Mouse (Mus musculus): ENCODE results near the gene Pla2g10.
"Not testable (repeated sequence)": the region's sequence is repeated elsewhere in the genome, so short reads cannot be mapped to it uniquely, and the experiment has no call there.

The Pla2g10 gene

DNA sequence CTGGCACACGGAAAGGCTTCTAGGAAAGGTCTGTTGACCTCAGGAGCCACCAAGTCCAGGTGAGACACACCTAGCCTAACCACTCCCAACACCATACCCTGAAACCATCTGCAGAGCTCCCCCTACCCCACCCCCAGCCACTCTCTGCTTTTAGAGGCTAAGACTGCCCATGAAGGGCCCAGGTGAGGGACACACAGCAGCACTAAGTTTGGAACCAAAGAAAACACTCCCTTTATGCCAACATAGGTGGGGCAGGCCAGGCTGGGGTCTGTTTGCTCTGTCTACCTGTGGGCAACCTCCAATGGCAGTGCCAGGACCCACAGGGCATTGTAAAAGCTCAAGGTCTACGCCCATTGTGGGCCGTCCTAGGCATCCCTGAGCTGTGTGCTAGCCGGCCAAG is 1.4 kb downstream of the Pla2g10 start:
- no peak for DNase-seq (ENCODE audit: low spot score in 2 of 2)

DNA sequence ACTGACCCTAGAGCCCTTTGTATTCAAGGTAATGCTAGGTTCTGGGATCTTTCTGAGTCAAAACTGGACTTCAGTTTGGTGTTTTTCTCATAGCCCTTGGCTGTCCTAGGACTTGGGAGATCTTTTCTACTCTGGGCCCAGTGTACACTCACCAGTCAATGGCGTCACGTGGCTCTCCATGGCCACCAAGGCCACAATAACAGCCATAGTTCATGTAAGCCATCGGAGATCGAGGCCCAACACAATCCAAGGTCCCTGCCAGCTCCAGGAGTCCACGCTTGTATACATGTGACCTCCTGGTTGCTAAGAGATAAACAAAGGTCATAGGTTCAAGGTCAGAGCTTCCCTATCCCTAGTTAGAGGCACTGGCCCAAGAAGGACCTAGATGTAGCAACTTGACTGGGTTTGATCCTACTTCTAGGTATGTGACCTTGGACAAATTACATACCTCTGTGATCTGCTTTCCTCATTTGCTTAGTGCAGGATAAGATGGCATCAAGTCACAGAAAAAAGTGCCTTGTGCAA is 2.9 kb downstream of the Pla2g10 start:
- DNase-seq (ENCODE audit: low spot score in 2 of 2), result no peak

DNA sequence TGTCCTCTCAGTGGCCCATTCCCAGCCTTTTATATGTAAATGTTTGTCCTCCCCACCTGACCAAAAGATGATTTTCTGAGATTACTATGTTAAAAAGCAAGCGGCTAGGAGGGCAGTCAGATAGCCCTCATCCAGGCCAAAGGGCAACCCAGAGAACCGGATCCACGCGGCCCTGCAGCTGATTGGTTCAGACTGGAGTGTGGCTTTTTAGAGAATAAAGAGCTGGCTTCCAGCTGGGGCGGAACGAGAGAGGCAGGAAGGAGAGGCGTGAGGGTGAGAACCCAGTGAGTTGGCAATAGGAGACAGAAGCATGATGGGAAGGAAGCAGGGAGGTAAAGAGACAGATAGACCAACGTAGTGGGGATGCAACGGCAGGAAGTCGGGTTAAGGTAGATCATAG is 7.8 kb downstream of the Pla2g10 start:
- DNase-seq (ENCODE audit: low spot score in 2 of 2), result no peak

DNA sequence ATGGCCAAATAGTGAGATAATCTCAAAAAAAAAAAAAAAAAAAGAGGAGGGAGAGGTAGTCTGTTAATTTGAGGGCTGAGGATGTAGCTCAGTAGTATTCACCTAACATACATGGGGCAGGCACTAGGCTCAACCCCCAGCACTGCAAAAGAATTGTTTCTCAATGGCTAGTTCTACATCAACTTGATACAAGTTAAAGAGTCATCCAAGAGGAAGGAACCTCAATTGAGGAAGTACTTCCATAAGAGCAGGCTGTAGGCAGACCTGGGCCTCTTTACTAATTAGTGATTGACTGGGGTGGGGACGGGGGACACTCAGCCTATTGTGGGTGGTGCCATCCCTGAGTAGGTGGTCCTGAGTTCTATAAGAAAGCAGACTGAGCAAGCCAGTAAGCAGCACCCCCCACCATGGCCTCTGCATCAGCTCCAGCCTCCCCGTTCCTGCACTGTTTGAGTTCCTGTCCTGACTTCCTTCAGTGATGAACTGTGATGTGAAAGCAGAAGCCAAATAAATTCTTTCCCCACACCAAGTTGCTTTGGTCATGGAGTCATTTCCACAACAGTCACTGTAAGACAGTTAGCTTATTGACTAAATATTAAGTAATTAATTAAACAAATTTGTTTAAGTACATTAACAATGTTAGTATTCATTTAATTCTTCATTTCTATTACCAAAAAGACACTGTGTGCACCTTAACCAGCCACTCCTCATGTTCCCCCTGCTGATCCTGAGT is 13.8 kb downstream of the Pla2g10 start:
- DNase-seq (ENCODE audit: low spot score in 2 of 2), result no peak

DNA sequence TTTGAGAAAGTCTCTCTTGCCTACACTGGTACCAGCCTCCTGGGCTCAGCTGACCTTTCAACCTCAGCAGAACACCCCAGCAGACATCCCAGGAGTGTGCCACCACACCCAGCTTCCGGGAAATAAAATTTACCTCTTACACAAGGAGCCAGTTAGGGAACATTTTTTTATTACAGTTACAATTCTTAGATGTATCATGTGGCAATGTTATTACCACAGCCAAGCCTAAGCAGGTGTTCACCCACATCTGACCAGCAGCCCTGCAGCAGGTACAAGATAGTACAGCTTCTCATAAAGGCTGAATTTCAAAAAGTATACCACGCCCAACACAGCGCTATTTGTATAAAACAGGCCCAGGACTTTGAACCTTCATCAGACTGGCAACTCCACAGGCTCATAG is 15.9 kb downstream of the Pla2g10 start:
- DNase-seq (ENCODE audit: low spot score in 2 of 2), result no peak

DNA sequence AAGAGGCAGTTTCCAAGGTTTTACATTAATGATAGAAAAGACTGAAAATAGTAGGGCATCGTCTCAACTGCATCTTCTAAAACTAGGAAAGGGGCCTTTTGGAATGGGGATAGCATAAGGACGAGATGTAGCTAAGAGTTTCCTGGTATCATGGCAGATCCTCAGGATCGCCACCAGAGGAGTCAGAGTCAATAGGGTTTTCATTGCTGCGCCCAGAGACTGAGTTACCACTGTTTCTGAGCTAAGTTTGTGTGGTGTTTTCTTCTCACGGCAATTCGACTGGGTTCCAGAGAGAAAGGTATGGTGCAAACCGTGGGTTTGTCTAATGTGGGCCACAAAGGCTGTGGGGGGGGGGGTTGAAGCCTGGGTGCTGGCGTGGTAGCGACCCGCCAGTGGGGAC is 26.1 kb downstream of the Pla2g10 start:
- no peak for DNase-seq (ENCODE audit: low spot score in 2 of 2)

DNA sequence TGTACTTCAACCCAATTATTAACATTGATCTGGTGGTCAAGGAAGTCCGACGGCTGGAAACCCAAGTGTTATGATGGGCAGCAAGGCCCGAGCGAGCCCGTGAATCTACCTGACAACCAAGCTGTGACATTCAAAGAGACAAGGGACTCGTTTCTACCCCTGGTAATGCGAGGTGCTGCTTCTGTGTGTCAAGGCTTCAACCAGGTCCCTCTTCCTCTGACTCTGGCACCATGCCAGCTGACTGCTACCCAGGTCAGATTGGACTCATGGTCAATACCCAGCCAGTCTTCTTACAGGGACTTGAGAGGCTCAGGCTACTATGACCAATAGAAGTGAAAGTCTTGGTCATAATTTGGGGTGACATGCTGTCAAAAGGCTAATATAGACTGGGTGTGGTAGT is 28.6 kb downstream of the Pla2g10 start:
- DNase-seq (ENCODE audit: low spot score in 2 of 2), result no peak

DNA sequence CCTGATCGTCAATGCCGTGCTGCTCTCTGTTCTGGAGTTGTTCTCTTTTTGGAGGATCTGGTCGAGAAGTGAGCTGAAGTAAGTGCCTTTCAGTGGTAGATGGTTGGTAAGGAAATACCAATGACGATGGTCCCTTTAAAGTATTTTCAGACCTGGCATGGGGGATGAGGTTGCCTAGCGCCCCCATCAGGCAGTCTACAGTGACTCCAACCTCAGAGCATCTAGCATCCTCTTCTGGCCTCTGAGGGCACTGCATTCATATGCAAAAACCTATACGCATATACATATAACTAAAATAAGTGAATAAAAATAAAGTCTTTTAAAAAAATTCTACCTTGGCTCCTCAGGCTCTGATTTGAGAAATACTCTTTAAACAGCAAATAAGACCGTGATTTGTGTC is 31.8 kb downstream of the Pla2g10 start:
- no peak for DNase-seq (ENCODE audit: low spot score in 2 of 2)

DNA sequence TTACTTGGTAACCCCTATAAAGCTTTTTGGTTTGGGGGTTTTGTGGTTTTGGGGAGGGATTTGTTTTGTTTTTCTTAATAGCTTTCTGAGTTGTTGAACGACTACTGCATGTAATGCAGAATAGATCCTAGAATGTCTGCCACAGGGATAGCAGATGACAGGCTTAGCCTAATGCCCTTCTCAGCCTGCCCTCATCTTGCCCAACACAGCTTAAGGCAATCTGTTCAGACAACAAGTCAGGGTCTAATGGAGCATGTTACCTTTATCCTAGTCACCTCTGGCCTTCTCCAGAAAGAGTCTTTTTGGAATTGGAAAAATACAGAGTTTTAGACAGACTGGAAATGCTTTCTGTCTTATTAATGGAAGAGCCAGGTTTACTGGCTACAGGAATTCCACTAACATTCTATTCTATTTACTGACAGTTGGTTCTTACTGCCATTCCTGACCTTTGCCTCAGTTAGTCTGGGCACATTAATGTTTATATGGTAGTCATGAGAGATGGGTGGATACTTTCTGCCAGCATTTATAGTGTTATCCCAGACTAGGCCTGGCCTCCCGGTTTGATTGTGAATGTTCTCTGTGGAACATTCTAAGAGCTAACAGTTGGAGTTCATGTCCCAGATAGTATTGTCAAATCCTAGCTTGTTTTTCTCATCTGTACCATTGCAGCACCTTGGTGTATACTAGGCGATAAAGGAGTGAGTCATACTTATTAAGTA is 52.0 kb downstream of the Pla2g10 start:
- DNase-seq (ENCODE audit: low spot score in 2 of 2), result no peak

DNA sequence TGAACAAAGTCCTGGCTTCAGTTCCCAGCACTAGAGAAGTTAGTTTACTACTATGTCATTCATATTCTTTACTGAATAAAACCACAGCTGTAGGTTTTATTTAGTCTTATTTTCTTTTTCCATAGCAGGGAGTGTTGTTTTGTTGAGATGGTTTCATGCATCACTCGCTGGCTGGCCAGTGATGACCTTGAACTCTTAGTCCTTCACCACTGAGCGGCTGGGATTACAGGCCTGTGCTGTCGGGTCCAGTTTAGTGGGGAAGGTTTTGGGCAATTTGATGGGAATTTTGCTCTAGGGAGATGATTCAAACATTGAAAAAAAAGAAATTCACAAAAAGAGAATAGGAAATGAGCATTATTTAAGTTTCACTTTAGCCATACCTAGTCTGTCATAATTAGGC is 56.3 kb downstream of the Pla2g10 start:
- no peak for DNase-seq (ENCODE audit: low spot score in 2 of 2)

DNA sequence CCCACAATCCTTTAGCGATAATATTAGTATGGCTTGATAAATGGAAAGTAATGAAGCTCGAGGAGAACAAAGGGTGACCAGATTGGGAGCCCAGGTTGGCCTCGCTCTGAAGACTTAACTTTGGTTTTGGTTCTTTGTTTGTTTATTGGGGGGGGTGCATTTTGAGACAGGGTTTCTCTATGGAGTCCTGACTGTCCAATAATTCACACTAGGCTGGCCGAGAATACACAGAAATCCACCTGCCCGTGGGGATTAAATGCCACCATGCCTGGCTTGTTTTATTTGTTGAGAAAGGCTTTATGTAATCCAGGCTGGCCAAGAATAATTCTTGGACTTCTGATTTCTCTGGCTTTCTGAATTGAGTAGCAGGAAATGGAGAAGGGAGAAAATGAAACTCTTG is 57.7 kb downstream of the Pla2g10 start:
- DNase-seq (ENCODE audit: low spot score in 2 of 2), result no peak

DNA sequence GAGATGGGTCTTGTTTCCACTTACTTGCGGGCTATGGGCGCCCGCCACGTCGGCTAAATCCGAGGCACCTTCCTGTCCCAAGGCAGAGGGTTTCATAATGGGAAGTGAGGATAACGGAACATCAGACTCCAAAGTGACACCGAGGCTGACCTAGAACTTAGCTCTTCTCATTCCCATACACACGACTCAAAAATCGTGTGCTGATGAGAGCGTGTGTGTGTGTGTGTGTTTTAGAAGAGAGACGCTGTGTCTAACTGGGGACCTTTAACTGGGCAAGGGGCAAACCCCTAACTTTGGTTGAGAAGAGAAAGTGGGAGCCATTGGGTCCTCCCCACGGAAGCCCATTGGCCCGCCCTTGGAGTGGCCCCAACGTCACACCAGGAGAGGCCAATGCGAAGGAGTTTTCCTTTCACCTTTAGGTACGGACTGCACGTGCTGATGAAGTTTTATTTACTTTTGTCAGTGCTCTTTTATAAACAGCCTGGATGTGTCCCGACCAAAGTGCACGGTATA is 58.3 kb downstream of the Pla2g10 start:
- peak; percentile 17 to 24 for DNase-seq (ENCODE audit: low spot score in 2 of 2)

DNA sequence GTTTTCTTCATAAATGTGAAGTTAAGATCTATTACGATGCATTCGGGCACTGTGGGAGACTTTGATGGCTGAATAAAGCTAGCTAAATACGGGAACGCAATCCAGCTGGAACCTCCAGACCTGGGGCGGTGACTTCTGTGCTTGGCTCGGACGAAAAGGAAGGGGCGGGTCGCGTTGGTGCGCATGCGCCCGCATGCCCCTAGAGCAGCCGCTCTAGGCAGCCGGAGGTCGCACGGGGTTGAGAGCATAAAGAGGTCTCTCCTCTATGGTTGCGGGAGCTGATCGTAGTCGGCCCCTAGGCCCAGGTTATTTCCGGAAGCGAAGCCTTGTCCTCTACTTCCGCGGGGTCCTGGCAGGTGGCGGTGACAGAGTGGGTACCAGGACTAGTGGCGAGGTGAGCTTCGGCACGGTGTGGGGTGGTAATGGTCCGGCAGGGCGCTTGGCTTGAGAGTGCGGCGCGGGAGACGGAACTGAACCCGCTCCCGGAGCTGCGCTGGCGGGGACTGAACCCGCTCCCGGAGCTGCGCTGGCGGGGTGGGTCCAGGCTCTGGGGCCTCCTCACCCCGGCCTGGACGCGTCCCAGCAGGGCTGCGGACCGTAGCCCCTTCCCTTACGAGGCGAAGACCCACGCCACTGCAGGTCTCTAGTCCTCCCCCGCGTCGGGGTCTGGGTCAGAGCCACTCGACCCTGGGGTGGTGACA is 58.9 kb downstream of the Pla2g10 start, which contains the start of the genes Bfar and 3110001I22Rik:
TSS of gene Bfar (plus strand) at position 174 of the 701 bp plus-strand sequence.
TSS of gene 3110001I22Rik (plus strand) at position 245 of the 701 bp plus-strand sequence.
- DNase-seq (ENCODE audit: low spot score in 2 of 2), result peak; percentile 82 to 83

DNA sequence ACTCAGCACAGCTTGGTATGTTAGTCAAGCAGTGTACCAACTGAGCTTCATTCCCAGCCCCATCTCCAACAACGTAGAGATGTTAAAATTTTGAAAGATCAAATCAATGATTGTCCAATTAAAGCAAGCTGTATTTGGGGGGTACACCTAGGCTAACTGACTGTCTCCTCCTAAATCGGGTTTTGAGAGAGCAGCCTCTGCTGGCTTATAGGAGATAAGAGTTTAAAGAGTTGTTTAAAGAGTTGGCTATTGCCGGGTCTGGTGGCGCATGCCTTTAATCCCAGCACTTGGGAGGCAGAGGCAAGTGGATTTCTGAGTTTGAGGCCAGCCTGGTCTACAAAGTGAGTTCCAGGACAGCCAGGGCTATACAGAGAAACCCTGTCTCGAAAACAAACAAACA is 59.9 kb downstream of the Pla2g10 start:
- not testable (repeated sequence) for DNase-seq (ENCODE audit: low spot score in 2 of 2)

DNA sequence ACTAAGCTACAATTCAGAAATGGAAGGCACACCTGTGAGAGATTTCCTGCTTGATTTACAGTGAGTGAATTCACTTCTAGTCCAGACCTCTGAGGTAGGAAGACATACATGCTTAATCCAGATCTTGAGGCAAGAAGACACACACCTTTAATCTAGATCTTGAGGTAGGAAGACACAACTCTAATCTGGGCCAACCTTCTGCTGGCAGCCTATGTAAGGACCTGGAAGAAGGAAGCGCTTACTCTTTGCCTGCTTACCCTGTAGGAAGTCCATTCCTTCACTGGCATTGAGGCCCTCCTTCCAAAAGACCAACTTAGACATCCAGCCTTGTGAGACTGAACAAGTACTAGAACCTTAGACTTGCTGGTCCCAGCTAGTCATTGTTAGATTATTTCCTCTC is 61.5 kb downstream of the Pla2g10 start:
- no peak for DNase-seq (ENCODE audit: low spot score in 2 of 2)

DNA sequence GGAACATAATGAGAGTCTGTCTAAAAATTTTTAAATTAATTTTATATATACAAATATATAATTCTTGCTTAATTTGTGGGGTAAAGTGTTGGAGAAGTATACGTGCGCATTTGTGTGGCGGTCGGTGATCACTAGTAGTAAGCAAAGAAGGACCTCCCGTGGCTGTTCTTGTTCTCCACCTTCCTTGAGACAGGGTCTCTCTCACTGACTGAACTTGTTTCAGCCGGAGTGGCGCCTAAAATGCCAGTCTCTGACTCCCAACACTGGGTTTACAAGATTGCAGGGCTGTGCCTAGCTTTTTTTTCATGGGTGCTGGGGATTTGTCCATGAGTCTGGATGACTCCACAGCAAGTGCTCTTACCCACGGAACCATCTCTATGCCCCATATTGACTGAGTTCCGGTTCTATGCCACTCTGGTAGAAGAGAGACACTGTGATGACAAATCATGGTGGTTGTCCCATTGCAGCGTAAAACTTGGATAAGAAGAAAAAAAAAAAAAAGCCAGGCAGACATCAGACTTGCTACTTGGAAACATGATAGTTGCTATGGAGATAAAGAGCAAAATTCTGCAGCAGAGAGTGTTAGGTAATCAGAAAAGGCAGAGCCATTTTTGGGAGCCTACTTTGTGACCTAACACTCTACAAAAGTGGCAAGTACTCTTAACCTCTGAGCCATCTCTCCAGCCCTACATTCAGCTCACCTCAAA is 62.2 kb downstream of the Pla2g10 start:
- no peak for DNase-seq (ENCODE audit: low spot score in 2 of 2)

DNA sequence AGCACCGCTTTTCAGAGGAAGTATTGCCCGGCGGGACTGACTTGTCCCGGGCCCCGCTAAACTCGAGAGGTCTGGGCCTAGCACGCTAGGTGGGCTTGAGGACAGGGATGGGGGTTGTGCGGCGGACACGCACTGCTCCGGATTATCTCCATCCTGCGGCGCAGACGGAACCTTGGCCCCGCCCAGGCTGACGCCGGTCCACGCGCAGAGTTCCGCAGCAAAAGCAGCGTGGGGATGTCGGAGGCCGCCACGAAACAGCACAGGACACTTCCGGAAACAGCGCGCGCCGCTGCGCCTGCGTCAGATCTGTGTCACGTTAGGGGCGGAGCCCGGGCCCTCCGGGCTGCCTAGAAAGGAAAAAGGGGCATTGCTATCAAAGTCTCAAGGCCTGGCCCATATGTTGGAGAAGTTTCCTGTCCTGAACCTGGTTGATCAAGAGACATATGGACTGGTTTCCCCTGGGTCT is 62.9 kb downstream of the Pla2g10 start, which contains the start of gene Parn:
TSS of gene Parn (minus strand) at position 293 of the 466 bp plus-strand sequence.
- DNase-seq (ENCODE audit: low spot score in 2 of 2), result peak; percentile 86 to 92

Measured in frontal cortex, postnatal 14 days (tissue).